Mouse (Mus musculus) heart, postnatal 0 days (tissue): ENCODE measurements around the gene Tas1r3. TPM values are rescaled to one million over a fixed set of nuclear protein-coding genes. Genes with fewer than 3 reads are reported as not detected.
A peak's percentile ranks its signal among the peaks of the same experiment; 100 is the strongest.

Source experiments
- ATAC-seq: fragments of 200-750 bp; cut with Nextera tagmentation; 2 replicates; pipeline ENCODE4 v1.8.0; 2017; ENCODE audit warnings: low read depth, moderate number of reproducible peaks, moderate library complexity; ENCODE audit not compliant: insufficient read depth
- DNase-seq: peaks from one replicate; pipeline ENCODE4 v3.0.0-alpha.2; 2016; ENCODE audit warnings: low spot score
- H3K27ac ChIP-seq: fragments of 300-500 bp; sonication (generic); 2 replicates; pipeline ENCODE4 v1.5.1; 2014; ENCODE audit warnings: low read depth, mild to moderate bottlenecking
- H3K27me3 ChIP-seq: fragments of 300-500 bp; sonication (generic); 2 replicates; pipeline ENCODE4 v1.6.1; 2014; ENCODE audit warnings: low read length, mixed read lengths; ENCODE audit not compliant: control insufficient read depth, insufficient read depth
- H3K36me3 ChIP-seq: fragments of 300-500 bp; sonication (generic); replicated peaks from 2 replicates; pipeline ENCODE4 v1.6.1; 2014; ENCODE audit warnings: low read length, mixed read lengths; ENCODE audit not compliant: control insufficient read depth, insufficient read depth
- H3K4me1 ChIP-seq: fragments of 300-500 bp; sonication (generic); 2 replicates; pipeline ENCODE4 v1.6.1; 2014; ENCODE audit warnings: antibody characterized with exemption; ENCODE audit not compliant: control insufficient read depth, insufficient read depth
- H3K4me2 ChIP-seq: fragments of 300-500 bp; sonication (generic); 2 replicates; pipeline ENCODE4 v1.6.1; 2014; ENCODE audit warnings: low read depth, mild to moderate bottlenecking, low read length, moderate library complexity
- H3K4me3 ChIP-seq: fragments of 300-500 bp; sonication (generic); 2 replicates; pipeline ENCODE4 v1.5.1; 2014; ENCODE audit warnings: low read depth, low read length
- H3K9ac ChIP-seq: fragments of 300-500 bp; sonication (generic); replicated peaks from 2 replicates; pipeline ENCODE4 v1.6.1; 2014; ENCODE audit warnings: low read depth, low read length, mixed read lengths
- H3K9me3 ChIP-seq: fragments of 300-500 bp; sonication (generic); replicated peaks from 2 replicates; pipeline ENCODE4 v1.6.1; 2016; ENCODE audit warnings: low read length; ENCODE audit not compliant: control insufficient read depth
- CTCF ChIP-seq: IDR thresholded peaks from 2 replicates; pipeline ENCODE4 v1.5.1; 2016; ENCODE audit warnings: antibody characterized with exemption, control low read depth, low read depth
- EP300 ChIP-seq: IDR thresholded peaks from 2 replicates; pipeline ENCODE4 v1.6.1; 2016; ENCODE audit warnings: antibody characterized with exemption, low read depth
- WGBS: fragments of 180-500 bp; shearing (Covaris S2); extraction: QIAGEN DNeasy Blood & Tissue Kit; methylation state at CpG from one replicate; pipeline ENCODE4 v1.1.7; 2014; 5-methylcytosine and 5-hydroxymethylcytosine counted together
- polyA plus RNA-seq: library from polyadenylated mRNA; unstranded; fragments of >200 nt; fragmentation: Nextera tagmentation; extraction: Ambion mirVana; gene quantifications from 2 replicates; pipeline ENCODE4 v1.2.1, GENCODE M21; 2015
- total RNA-seq: library from RNA; depleted of rRNA; stranded (reverse); fragments of >200 nt; gene quantifications from 2 replicates; pipeline ENCODE4 v1.2.3, GENCODE M21; 2014; ENCODE audit warnings: low replicate concordance

Tas1r3 gene
- total and polyA plus RNA-seq, 2 experiments from 2014 or later: 0.05 to 0.11 TPM

DNA sequence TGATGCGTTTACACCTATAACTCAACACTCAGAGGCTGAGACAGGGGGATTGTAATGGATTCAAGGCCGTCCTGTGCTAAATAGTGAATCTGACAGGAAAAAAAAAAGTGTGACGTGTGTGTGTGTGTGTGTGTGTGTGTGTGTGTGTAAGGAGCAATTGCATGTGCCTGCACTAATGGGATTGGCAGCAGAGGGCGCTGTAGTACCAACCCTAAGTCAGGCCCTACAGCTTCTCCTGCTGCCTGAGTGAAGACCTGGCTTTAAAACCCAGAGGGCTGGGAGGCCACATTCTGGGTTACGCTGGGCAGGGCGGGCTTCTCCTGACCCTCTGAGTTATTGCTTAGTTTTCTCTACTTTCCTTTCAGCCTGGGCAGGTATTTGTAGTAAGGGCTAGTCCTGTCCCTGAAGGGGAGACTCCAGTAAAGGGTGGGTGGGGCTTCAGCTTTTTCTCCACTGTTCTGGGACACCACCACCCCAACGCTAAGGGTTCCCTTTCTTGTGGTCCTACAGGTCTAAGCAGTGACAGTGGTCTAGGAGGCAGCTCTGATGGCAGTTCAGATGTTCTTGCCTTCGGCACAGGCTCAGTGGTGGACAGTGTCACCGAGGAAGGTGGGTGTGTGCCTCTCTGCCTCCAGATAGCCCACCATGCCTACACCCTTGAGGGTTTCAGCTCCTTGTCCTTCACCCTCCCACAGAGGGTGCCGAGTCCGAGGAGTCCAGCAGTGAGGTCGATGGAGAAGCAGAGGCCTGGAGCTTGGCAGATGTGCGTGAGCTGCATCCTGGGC lies 41.3 kb upstream of the Tas1r3 start:
- no peak for ATAC-seq
- Histone ChIP-seq H3K4me1 (peaks cover 12% of the 10 kb centered on the region; the same call in 1 of the 2 replicates), H3K4me2 (no peak overlapping the region), H3K27ac (no peak overlapping the region), H3K9me3 (no peaks in the 10 kb centered on the region), H3K27me3 (no peaks in the 10 kb centered on the region), H3K4me3 (no peak overlapping the region), H3K9ac (no peak overlapping the region), H3K36me3 (peaks cover 51% of the 10 kb centered on the region)
- DNase-seq: no peak
- 91% methylated on average over 13 of the region's 13 CpGs for WGBS
- no peak for TF ChIP-seq CTCF
- TF ChIP-seq EP300: no peak

DNA sequence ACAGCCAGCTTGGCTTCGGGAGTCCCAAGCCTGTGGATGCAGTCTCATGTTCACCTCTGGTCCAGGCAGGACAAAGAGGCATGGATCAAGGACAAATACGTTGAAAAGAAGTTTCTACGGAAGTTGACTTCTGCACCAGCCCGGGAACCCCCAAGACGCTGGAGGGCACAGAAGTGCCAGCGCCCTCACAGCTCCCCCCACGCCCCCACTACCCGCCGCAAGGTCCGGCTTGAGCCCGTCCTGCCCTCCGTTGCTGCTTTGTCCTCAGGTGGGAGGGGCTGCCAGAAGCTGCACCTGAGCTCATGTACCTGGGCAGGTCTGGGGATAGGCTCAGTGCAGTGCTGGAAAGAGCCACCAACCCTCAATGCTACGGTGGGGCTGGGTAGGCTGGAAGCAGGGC lies 40.1 kb upstream of the Tas1r3 start:
- Histone ChIP-seq H3K4me3 (no peak overlapping the region), H3K27ac (no peak overlapping the region), H3K36me3 (peaks cover 60% of the 10 kb centered on the region), H3K4me1 (peaks cover 12% of the 10 kb centered on the region; the same call in 1 of the 2 replicates), H3K9ac (no peak overlapping the region), H3K4me2 (no peak overlapping the region), H3K9me3 (no peaks in the 10 kb centered on the region), H3K27me3 (no peaks in the 10 kb centered on the region)
- no peak for DNase-seq
- no peak for ATAC-seq
- TF ChIP-seq EP300 (no peak), CTCF (no peak)
- WGBS: 94% methylated on average over 13 of the region's 13 CpGs

DNA sequence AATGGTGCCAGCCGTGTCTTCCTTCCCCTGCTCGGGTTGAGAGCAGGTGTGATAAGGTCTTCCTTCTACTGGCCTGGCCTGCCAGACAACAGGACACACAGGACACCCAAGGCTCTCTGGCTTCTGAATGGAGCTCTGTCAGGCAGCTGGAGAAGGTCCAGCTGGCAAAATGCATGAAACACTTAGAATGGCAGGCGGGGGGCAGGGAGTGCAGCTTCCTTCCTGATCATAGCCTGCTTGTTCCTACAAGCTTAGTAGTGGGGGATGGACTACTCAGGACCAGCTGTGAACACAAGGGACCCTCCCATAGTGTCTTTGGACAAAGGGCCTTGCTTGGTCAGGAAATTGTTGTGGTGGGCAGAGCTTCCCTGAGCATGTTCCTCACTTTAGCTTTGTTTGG lies 38.0 kb upstream of the Tas1r3 start:
- H3K4me2 ChIP-seq: 0 out of 2 replicates have a peak overlapping the region, but pooled peaks have one; percentile 1
- H3K36me3 ChIP-seq: peaks cover 67% of the 10 kb centered on the region
- no peaks in the 10 kb centered on the region for H3K27me3 ChIP-seq
- H3K4me1 ChIP-seq: peaks cover 12% of the 10 kb centered on the region; the same call in 1 of the 2 replicates
- peak; percentile 38; the same call in 1 of the 2 replicates for TF ChIP-seq EP300
- TF ChIP-seq CTCF: no peak
- H3K9me3 ChIP-seq: no peaks in the 10 kb centered on the region
- H3K27ac ChIP-seq: 0 out of 2 replicates have a peak overlapping the region, but pooled peaks have one; percentile 21
- 13% methylated on average over 3 of the region's 3 CpGs for WGBS
- no peak overlapping the region for H3K4me3 ChIP-seq
- no peak overlapping the region for H3K9ac ChIP-seq
- ATAC-seq (peak; percentile 77), DNase-seq (peak; percentile 72)

DNA sequence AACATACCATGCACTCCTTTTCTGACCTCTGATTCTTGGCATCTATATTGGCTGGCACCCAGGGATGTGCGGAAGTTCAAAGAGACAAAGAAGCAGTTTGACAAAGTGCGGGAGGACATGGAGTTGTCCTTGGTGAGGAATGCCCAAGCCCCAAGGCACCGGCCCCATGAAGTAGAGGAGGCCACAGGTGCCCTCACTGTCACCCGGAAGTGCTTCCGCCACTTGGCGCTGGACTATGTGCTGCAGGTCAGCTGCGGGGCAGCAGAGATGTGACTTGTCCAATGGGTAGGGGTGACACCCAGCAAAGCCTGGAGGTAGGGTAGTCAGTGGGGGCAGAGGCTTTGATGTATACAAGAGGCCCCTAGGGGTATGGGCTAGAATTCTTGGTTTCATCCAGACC lies 36.2 kb upstream of the Tas1r3 start:
- peaks cover 53% of the 10 kb centered on the region for H3K36me3 ChIP-seq
- no peaks in the 10 kb centered on the region for H3K9me3 ChIP-seq
- WGBS: 81% methylated on average over 7 of the region's 7 CpGs
- no peak for DNase-seq
- H3K4me2 ChIP-seq: no peak overlapping the region
- TF ChIP-seq CTCF: no peak
- TF ChIP-seq EP300: no peak
- H3K9ac ChIP-seq: no peak overlapping the region
- H3K27ac ChIP-seq: no peak overlapping the region
- H3K4me1 ChIP-seq: peaks cover 21% of the 10 kb centered on the region
- H3K4me3 ChIP-seq: no peak overlapping the region
- no peaks in the 10 kb centered on the region for H3K27me3 ChIP-seq
- no peak for ATAC-seq

DNA sequence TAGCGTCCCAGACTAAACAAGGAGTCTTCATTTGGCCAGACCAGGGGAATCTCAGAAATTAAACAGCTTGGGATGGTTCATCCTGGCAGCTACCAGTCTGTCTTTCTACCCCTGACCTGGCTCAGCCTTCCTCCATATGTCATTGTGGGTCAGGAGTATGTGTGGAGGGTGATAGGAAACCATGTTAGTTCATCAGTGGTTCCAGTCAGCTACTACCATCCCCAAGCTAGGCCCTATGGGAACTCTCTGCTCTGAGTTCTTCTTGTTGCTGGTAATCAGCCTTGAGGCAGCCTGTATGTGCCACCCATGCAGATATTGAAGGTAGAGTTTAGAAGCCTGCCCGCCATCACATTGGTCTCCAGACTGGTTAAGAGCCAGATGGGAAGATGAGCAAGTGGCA lies 35.2 kb upstream of the Tas1r3 start:
- TF ChIP-seq EP300 (no peak), CTCF (no peak)
- Histone ChIP-seq H3K9me3 (no peaks in the 10 kb centered on the region), H3K9ac (no peak overlapping the region), H3K4me2 (no peak overlapping the region), H3K27ac (no peak overlapping the region), H3K4me1 (peaks cover 29% of the 10 kb centered on the region), H3K4me3 (no peak overlapping the region), H3K27me3 (no peaks in the 10 kb centered on the region), H3K36me3 (peaks cover 46% of the 10 kb centered on the region)
- 88% methylated on average over 2 of the region's 2 CpGs for WGBS
- DNase-seq (no peak), ATAC-seq (no peak)

- 96% methylated on average over 12 of the region's 12 CpGs for WGBS
- ATAC-seq (no peak), DNase-seq (no peak)
- no peak overlapping the region for H3K4me3 ChIP-seq
- H3K9me3 ChIP-seq: no peaks in the 10 kb centered on the region
- no peak overlapping the region for H3K9ac ChIP-seq
- H3K4me2 ChIP-seq: no peak overlapping the region
- peaks cover 25% of the 10 kb centered on the region for H3K4me1 ChIP-seq
- H3K36me3 ChIP-seq: peaks cover 28% of the 10 kb centered on the region
- TF ChIP-seq CTCF (no peak), EP300 (no peak)
- H3K27ac ChIP-seq: no peak overlapping the region
- no peaks in the 10 kb centered on the region for H3K27me3 ChIP-seq
Observed at GRCm38 (mm10) chr4:155896461-155896860, 33.3 kb upstream of the Tas1r3 start.
